Mouse (Mus musculus) midbrain, embryonic 14.5 days (tissue): ENCODE results near the gene Slc24a3. TPM values are rescaled to one million over a fixed set of nuclear protein-coding genes. Genes with fewer than 3 reads are reported as not detected.

ENCODE experiments used
- ATAC-seq: fragments of 200-750 bp; cut with Nextera tagmentation; 2 replicates; pipeline ENCODE4 v1.8.0; 2017; ENCODE audit warnings: moderate number of reproducible peaks, moderate library complexity; ENCODE audit not compliant: low FRiP score, low TSS enrichment
- DNase-seq: peaks from one replicate; pipeline ENCODE4 v3.0.0-alpha.2; 2015
- H3K27ac ChIP-seq: fragments of 300-500 bp; sonication (generic); replicated peaks from 2 replicates; pipeline ENCODE4 v1.5.1; 2014; ENCODE audit warnings: mild to moderate bottlenecking, low read depth, low read length, moderate library complexity
- H3K27me3 ChIP-seq: fragments of 300-500 bp; sonication (generic); 2 replicates; pipeline ENCODE4 v1.6.1; 2014; ENCODE audit warnings: low read length, control low read depth, mixed read lengths; ENCODE audit not compliant: control insufficient read depth, insufficient read depth
- H3K36me3 ChIP-seq: fragments of 300-500 bp; sonication (generic); 2 replicates; pipeline ENCODE4 v1.6.1; 2014; ENCODE audit warnings: low read length, control low read depth; ENCODE audit not compliant: control insufficient read depth, insufficient read depth
- H3K4me1 ChIP-seq: fragments of 300-500 bp; sonication (generic); 2 replicates; pipeline ENCODE4 v1.6.1; 2014; ENCODE audit warnings: mild to moderate bottlenecking, antibody characterized with exemption, low read length, control low read depth; ENCODE audit not compliant: control insufficient read depth, insufficient read depth
- H3K4me2 ChIP-seq: fragments of 300-500 bp; sonication (generic); 2 replicates; pipeline ENCODE4 v1.6.1; 2014; ENCODE audit warnings: mild to moderate bottlenecking, low read length, moderate library complexity
- H3K4me3 ChIP-seq: fragments of 300-500 bp; sonication (generic); replicated peaks from 2 replicates; pipeline ENCODE4 v1.5.1; 2014; ENCODE audit warnings: low read depth, low read length
- H3K9ac ChIP-seq: fragments of 300-500 bp; sonication (generic); replicated peaks from 2 replicates; pipeline ENCODE4 v1.6.1; 2014; ENCODE audit warnings: mild to moderate bottlenecking, low read length, moderate library complexity
- H3K9me3 ChIP-seq: fragments of 300-500 bp; sonication (generic); 2 replicates; pipeline ENCODE4 v1.6.1; 2016; ENCODE audit warnings: low read length, control low read depth, mixed read lengths; ENCODE audit not compliant: control insufficient read depth
- WGBS: fragments of 180-500 bp; shearing (Covaris S2); extraction: QIAGEN DNeasy Blood & Tissue Kit; methylation state at CpG from one replicate; pipeline ENCODE4 v1.1.7; 2014; 5-methylcytosine and 5-hydroxymethylcytosine counted together
- polyA plus RNA-seq: library from polyadenylated mRNA; unstranded; fragments of >200 nt; fragmentation: Nextera tagmentation; extraction: Ambion mirVana; gene quantifications from 2 replicates; pipeline ENCODE4 v1.2.1, GENCODE M21; 2014

Slc24a3 gene
- polyA plus RNA-seq, 1 experiment from 2014 or later, result 13.1 TPM

DNA sequence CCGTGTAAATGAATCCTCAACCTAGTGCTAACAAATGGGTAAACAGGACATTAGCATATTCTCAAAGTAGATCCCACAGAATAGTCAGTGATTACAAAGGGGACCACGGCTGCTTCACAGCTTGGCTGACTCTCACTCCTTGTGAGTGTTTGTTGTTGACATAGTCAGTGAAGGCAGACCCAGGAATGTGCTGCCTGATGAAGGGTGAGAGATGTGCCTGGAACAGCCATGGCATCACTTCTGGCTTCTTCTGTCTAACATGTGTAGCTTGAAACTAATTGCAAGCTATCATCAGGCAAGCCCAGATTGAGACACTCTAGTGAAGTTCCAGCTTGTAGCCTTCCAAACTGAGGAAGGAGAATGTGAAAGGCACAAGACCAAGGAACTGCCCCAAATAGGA lies 151.4 kb downstream of the Slc24a3 start:
- H3K36me3 ChIP-seq, result no peaks in the 10 kb centered on the region
- H3K27ac ChIP-seq, result no peak overlapping the region
- H3K4me3 ChIP-seq, result no peak overlapping the region
- DNase-seq (no peak), ATAC-seq (no peak)
- H3K4me2 ChIP-seq, result no peak overlapping the region
- H3K9me3 ChIP-seq, result no peaks in the 10 kb centered on the region
- H3K9ac ChIP-seq, result no peak overlapping the region
- WGBS, result 66% methylated on average over 2 of the region's 2 CpGs
- H3K4me1 ChIP-seq, result no peaks in the 10 kb centered on the region
- no peaks in the 10 kb centered on the region for H3K27me3 ChIP-seq

DNA sequence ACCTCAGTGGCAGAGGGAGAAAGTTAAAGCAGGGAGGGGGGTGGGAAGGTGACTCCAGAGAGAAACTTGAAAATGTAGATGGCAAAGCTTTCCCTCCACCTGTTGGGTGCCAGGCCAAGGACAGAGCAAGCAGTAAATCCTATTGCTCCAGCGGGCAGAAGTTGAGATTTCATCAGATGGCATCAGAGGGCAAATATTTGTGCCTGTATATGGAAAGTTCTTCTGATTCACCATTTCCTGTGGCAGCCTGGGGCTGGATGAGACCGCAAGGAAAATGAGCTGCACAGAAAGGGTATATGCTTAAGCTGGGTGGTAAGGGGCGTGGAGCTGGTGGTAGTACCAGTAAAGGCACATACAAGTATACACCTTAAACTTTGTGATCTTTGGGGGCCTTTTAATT lies 153.7 kb downstream of the Slc24a3 start:
- Histone ChIP-seq H3K9me3 (no peaks in the 10 kb centered on the region), H3K9ac (no peak overlapping the region), H3K4me2 (no peak overlapping the region), H3K4me3 (no peak overlapping the region), H3K27me3 (no peaks in the 10 kb centered on the region), H3K27ac (no peak overlapping the region), H3K4me1 (no peaks in the 10 kb centered on the region), H3K36me3 (no peaks in the 10 kb centered on the region)
- ATAC-seq, result no peak
- no peak for DNase-seq
- 88% methylated on average over 3 of the region's 3 CpGs for WGBS

DNA sequence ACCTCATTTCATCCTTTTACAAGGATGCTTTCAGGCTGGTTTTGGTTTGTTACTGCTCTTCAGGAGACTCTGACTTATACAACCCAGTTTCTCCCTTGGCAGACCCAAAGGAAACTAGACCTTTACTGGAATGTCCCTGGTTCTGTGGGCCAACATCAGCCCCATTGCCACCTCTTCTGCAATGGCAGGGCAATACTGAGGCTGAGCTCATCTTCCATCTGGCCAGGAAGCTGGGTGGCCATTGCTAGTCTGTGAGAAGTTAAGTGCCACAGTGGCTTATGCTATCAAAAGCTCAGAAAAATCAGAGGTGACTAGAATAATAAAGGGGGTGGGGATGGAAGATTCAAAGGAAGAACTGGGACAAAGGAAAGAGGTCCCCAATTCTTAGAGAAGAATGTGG lies 154.2 kb downstream of the Slc24a3 start:
- Histone ChIP-seq H3K9ac (no peak overlapping the region), H3K36me3 (no peaks in the 10 kb centered on the region), H3K4me3 (no peak overlapping the region), H3K27me3 (no peaks in the 10 kb centered on the region), H3K4me1 (no peaks in the 10 kb centered on the region), H3K27ac (no peak overlapping the region), H3K4me2 (no peak overlapping the region), H3K9me3 (no peaks in the 10 kb centered on the region)
- no peak for DNase-seq
- no peak for ATAC-seq

DNA sequence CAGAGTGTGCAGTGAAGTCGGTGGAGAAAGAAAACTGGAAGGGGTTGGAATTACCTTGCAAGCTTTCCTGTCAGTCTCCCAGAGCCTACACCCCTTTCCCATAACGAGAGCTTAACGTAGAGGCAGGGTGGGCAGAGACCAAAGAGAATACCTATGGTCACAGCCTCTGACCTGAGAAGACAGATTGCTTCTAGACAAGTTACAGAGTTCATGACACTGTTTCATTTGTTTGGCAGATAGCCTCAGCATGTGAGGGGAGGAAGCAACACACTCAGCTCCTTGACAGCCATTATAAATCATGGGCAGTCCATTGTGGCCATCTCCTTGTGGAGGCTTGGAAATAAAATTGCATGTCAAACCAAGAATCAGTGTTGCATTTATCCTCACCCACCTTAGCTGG lies 156.9 kb downstream of the Slc24a3 start:
- WGBS, result 89% methylated on average over 3 of the region's 3 CpGs
- no peak for DNase-seq
- ATAC-seq, result no peak

DNA sequence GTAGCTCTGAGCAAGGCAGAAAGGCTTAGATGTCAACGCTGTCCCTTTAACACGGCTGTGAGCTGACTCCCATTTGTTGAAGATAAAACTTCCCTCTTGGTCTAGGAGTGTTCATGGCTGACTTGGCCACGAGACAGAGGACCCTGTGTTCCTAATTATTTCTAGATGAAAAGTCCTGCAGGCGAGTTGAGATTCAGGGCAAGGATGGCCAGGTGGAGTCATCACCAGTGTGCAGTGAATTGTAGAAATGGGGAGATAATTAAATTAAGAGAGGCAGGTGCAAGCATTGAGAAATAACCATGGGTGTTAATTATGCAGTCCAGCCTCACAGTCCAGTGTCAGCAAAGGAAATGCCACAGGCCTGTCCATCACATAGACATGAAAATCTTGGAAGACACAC lies 158.3 kb downstream of the Slc24a3 start:
- H3K9me3 ChIP-seq, result no peaks in the 10 kb centered on the region
- H3K36me3 ChIP-seq, result no peaks in the 10 kb centered on the region
- ATAC-seq (no peak), DNase-seq (no peak)
- 81% methylated on average over 4 of the region's 4 CpGs for WGBS
- H3K4me1 ChIP-seq, result no peaks in the 10 kb centered on the region
- H3K9ac ChIP-seq, result no peak overlapping the region
- H3K27me3 ChIP-seq, result no peaks in the 10 kb centered on the region
- H3K4me3 ChIP-seq, result no peak overlapping the region
- H3K4me2 ChIP-seq, result no peak overlapping the region
- H3K27ac ChIP-seq, result no peak overlapping the region

More for the DNA sequence above, 156.9 kb downstream of the Slc24a3 start:
- Histone ChIP-seq H3K4me1 (no peaks in the 10 kb centered on the region), H3K9ac (no peak overlapping the region), H3K4me3 (no peak overlapping the region), H3K36me3 (no peaks in the 10 kb centered on the region), H3K27me3 (no peaks in the 10 kb centered on the region), H3K9me3 (no peaks in the 10 kb centered on the region), H3K27ac (no peak overlapping the region), H3K4me2 (no peak overlapping the region)

GRCm38 (mm10) chr2:145326544-145326943 lies 159.0 kb downstream of the Slc24a3 start:
- DNase-seq (no peak), ATAC-seq (no peak)
- Histone ChIP-seq H3K27ac (no peak overlapping the region), H3K9ac (no peak overlapping the region), H3K36me3 (no peaks in the 10 kb centered on the region), H3K27me3 (no peaks in the 10 kb centered on the region), H3K4me2 (no peak overlapping the region), H3K9me3 (no peaks in the 10 kb centered on the region), H3K4me3 (no peak overlapping the region), H3K4me1 (no peaks in the 10 kb centered on the region)
- 83% methylated on average over 2 of the region's 2 CpGs for WGBS

GRCm38 (mm10) chr2:145329756-145330155 lies 162.2 kb downstream of the Slc24a3 start:
- no peak overlapping the region for H3K4me2 ChIP-seq
- H3K4me3 ChIP-seq, result no peak overlapping the region
- ATAC-seq (no peak), DNase-seq (no peak)
- H3K27ac ChIP-seq, result no peak overlapping the region
- H3K4me1 ChIP-seq, result no peaks in the 10 kb centered on the region
- H3K9me3 ChIP-seq, result no peaks in the 10 kb centered on the region
- no peaks in the 10 kb centered on the region for H3K27me3 ChIP-seq
- H3K36me3 ChIP-seq, result no peaks in the 10 kb centered on the region
- H3K9ac ChIP-seq, result no peak overlapping the region
- WGBS, result 91% methylated on average over 8 of the region's 8 CpGs

DNA sequence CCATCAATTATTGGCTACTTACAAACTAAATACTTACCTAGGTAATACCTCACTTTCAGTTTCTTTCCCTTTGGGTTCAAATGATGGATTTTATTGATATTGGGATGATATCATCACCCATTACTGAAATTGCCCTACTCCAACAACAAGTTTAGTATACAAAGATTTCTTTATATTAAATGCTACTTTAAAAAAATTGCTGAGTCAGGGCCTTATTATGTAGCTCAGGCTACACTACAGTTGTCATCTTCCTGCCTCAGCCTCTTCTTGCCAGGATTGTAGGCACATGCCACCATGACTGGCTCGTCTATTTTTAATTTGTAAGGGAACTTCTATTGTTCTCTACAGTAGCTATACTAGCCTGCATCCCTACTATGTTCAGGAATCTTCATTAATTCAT lies 164.0 kb downstream of the Slc24a3 start:
- Histone ChIP-seq H3K4me3 (no peak overlapping the region), H3K27me3 (no peaks in the 10 kb centered on the region), H3K36me3 (no peaks in the 10 kb centered on the region), H3K4me2 (no peak overlapping the region), H3K4me1 (no peaks in the 10 kb centered on the region), H3K9me3 (no peaks in the 10 kb centered on the region), H3K27ac (no peak overlapping the region), H3K9ac (no peak overlapping the region)
- DNase-seq (no peak), ATAC-seq (no peak)
- 87% methylated on average over 1 of the region's 1 CpGs for WGBS

GRCm38 (mm10) chr2:145333466-145333865 lies 165.9 kb downstream of the Slc24a3 start:
- DNase-seq (no peak), ATAC-seq (no peak)
- Histone ChIP-seq H3K27ac (no peak overlapping the region), H3K4me1 (no peaks in the 10 kb centered on the region), H3K4me3 (no peak overlapping the region), H3K9me3 (no peaks in the 10 kb centered on the region), H3K27me3 (no peaks in the 10 kb centered on the region), H3K4me2 (no peak overlapping the region), H3K36me3 (no peaks in the 10 kb centered on the region), H3K9ac (no peak overlapping the region)
